Mouse (Mus musculus) mature B cell (primary cell): ENCODE data around the gene Jph3.

Experiments
- in situ Hi-C: fragments of 300-500 bp; cut with MboI; formaldehyde crosslinking; loops from 2 replicates; pipeline ENCODE4 v1.14.3; 2019

The Jph3 gene

GRCm38 (mm10) chr8:121730170-121730569 lies 747 bp downstream of the Jph3 start:
- in situ Hi-C loops, result no loop called here

DNA sequence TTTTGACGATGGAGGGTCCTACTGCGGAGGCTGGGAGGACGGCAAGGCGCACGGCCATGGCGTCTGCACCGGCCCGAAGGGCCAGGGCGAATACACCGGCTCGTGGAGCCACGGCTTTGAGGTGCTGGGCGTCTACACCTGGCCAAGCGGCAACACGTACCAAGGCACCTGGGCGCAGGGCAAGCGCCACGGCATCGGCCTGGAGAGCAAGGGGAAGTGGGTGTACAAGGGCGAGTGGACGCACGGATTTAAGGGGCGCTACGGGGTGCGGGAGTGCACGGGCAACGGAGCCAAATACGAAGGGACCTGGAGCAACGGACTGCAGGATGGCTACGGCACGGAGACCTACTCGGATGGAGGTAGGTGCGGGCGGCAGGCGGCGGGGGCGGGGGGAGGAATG lies 1.2 kb downstream of the Jph3 start:
- in situ Hi-C loops, result no loop called here

DNA sequence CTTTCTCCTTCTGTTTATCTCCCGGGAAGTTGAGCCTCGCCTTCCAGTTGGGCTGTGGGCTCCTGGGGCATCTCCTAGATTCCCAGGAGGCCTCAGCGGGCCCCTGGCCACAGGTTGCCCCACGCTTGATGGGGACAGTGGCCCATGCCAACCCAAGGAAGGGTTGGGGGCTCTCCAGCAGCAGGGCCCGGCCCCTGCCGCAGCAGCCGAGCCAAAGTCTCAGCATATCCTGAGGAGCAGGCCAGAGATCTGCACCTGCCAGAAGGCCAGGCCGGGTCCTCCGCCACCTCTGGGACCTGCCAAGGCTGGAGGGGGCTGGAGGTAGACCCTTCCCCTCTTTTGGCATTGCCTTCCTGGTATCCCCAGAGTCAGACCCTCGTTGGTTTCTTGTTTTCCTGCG lies 1.6 kb downstream of the Jph3 start:
- in situ Hi-C loops, result no loop called here

- in situ Hi-C loops, result no loop called here
Measured at GRCm38 (mm10) chr8:121731471-121732333, 2.3 kb downstream of the Jph3 start.

- in situ Hi-C loops, result no loop called here
Measured at GRCm38 (mm10) chr8:121732334-121732665, 2.9 kb downstream of the Jph3 start.

DNA sequence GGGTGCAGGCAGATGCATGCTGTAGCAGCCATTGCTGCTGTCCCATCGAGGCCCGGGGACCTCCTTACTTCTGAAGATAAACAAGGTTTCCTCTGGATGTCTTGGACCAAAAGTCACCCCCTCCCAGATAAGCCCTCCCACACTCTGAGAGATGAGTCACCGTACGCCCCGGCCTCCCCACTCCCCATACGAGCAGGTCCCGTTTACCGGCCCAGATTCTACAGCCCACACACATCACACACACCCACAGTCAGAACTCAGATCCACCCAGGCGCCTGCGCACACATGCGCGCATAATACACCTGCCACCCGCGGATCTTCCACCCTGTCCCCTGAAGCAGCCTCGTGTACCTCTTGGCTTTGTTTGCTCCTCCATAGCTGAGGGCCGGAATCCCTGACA lies 4.8 kb downstream of the Jph3 start:
- in situ Hi-C loops, result no loop called here

DNA sequence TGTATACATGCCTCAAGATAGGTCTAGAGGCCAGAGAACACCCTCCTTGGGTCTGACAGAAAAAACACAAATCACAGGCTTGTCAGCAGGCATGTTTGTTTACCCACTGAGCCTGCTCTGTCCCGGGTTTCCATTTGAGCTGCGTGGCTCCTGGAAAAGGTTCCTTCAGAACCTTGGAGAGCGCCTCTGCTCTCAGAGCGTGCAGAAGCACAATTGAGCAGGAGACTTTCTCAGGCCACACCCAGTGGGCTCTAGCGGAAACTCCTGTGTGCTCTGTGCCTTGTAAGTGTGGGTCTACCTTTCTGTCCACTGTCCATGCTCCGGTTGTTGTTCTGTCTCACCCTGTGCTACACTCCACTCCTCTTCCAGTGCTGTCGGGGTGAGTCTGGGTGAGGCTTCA lies 6.8 kb downstream of the Jph3 start:
- in situ Hi-C loops, result no loop called here

GRCm38 (mm10) chr8:121740721-121741120 lies 11.3 kb downstream of the Jph3 start:
- in situ Hi-C loops, result no loop called here

GRCm38 (mm10) chr8:121749501-121749900 lies 20.1 kb downstream of the Jph3 start:
- in situ Hi-C loops, result no loop called here

GRCm38 (mm10) chr8:121750512-121750911 lies 21.1 kb downstream of the Jph3 start:
- in situ Hi-C loops, result no loop called here

DNA sequence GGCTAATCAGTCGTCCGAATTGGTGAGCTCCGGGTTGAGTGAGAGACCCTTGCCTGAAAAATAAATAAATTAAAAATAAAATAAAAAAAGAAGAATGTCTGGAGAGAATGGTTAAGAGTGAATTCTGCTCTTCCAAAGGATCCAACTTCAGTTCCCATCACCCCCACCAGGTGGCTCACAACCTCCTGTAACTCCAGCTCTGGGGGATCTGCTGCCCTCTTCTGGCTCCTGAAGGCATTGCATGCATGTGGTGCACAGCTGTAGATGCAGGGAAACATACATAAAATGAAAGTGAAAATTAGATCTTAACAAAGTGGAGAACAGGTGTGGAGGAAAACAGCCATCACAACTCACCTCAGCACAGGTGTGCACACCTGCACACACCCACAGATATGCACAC lies 22.0 kb downstream of the Jph3 start:
- in situ Hi-C loops, result no loop called here

GRCm38 (mm10) chr8:121758470-121758869 lies 29.0 kb downstream of the Jph3 start:
- in situ Hi-C loops, result no loop called here

GRCm38 (mm10) chr8:121760484-121760883 lies 31.1 kb downstream of the Jph3 start:
- in situ Hi-C loops, result no loop called here

GRCm38 (mm10) chr8:121761480-121761879 lies 32.1 kb downstream of the Jph3 start:
- in situ Hi-C loops, result no loop called here

DNA sequence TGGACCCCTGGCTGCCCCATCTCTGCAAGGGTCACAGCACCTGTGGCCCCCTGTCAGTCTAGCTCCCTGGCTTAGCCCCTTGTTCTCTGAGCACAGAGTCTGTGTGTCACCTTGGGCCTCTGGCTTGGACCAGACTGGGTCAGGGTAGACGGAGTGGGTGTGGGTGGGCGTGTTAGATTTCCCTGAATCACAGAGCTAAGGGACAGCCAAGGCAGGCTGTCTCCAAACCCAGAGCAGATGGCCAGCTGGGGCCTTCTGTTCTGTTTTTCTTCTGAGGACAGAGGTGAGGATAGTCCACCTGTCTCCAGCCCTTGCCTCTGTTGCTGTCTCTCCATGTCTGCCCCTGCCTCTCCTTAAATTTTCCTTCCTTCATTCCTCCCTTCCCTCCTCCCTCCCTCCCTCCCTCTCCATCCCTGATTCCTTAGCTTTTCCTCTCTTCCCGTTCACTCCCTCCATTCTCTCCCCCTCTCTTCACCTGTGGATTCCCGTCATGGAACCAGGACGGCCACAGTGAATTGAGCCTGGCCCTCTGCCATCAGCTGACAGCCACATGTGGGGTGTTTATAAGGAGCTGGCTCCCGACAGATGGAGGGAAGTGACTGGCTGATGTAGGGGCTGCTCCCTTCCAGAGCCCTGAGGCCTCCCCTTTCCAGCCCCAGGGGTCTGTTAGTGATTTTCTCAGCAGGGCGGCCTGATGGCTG lies 33.7 kb downstream of the Jph3 start:
- in situ Hi-C loops, result no loop called here

- in situ Hi-C loops, result no loop called here
Measured at GRCm38 (mm10) chr8:121763700-121764013, 34.2 kb downstream of the Jph3 start.

DNA sequence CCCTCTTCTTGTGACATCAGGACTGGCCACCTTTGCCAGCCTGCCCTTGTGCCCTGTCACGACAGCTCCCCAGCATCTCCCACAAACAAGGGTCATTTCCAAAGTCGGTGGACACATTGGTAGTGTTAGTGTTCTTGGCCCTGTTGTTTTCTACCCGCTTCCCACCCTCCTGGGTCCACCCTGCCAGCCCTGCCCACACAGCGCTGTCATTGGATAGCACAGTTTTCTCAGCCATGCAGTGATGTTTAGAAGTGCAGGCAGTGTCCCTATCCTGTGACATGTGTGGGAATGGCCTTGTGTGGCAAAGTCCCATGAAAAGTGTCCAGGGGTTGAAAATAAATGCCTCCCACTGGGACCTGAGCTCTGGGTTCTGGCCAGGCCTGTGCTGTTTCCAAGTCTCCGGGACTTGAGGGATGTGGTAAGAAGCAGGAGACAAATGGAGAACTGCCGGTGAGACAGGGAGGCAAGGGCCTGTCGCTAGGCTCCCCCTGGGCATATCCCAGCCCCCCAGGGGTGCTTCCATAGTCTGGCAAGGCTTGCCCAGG lies 36.2 kb downstream of the Jph3 start:
- in situ Hi-C loops, result no loop called here

DNA sequence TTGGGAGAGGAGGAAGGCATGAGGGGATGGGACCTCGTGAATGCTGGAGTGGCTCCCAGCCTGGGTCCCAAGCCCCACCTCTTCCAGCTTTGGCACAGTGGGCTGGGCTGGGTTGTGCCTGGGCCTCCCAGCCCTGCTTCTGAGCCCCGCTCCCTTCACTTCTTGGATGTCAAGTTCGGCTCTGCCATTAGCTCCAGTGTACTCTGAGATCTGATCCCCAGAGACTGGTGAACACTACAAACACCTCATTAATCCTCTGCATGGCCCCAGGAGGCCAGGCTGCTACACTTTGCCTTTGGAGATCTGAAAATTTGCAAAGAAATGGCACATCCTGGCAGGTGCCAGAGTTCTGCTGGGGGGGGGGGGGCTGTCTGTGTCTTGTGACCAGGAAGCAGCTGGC lies 39.7 kb downstream of the Jph3 start:
- in situ Hi-C loops, result no loop called here

DNA sequence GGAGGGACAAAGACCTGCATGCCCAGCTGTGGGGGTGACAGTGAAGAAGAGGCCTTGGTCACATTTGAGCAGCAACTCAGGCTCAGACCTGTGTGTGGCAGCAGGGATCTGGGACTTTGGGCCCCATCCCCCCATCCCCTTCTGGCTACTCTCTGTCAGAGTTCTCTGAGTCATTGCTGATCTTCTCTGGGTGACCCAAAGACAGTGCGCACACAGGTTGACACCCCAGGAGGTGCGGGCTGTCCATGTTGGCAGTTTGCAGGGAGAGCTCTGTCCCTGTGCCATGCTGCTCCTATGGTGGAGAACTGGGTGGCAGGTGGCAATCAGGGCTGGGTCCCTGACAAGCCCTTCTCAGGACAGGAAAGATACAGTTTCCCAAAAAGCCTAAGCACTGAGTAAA lies 40.2 kb downstream of the Jph3 start:
- in situ Hi-C loops, result no loop called here

DNA sequence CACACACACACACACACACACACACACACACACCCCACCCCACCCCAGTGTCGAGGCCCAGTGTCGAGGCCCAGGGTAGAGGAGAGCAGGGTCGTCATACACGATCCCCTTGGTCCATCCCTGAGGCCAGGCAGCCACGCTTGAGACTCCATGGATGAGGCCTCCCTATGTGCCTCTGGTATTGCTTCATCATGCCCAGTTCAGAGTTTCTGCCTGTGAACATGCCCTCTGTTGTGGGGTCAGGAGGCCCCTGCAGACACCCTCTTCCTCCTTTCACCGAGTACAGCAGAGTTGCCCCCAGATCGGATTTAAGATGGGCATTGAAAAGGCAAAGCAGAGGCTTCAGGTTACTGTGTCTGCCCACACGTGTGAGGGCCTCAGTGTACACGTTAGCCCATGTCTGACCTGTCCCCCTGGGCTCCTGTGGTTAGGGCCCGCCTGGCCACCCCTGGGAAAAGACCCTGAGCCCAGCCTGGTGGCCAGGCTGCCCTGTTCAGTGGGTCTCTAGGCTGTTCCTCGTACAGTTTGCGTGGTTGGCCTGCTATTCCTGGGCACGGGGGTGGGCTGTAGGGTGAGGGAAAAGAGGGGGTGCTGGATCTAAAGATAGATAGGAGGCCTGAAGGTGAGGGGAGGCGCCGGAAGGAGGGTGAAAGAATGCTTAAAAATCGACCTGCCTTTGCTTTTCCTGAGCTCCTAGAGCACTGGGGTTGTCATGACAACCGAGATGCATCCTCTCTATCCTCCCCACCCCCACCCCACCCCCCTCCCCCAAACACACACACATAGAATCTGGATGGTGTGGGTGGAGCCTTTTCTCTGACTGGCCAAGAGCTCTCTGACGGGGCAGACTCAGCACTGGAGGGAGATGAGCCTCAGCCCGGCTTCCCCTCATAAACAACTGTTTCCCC lies 41.7 kb downstream of the Jph3 start:
- in situ Hi-C loops, result no loop called here

DNA sequence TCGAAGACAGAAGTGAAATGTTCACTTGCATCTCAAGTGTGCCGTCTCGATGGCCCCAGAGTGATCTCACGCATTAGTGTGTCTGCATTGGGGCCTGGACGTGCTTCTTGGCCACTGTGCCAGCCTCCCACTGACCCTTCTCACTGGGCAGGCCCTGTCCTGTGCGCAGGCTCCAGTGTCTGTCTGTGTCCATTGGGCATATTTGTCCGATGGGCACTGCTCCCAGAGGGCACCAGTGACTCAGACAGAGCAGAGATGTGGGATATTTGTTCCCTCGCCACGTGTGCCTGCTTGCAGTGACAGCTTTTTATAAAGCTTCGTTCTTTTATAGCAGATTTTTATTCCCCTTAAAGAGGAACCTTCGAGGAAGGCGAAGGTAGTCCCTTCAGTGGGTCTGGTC lies 44.5 kb downstream of the Jph3 start:
- in situ Hi-C loops, result no loop called here

DNA sequence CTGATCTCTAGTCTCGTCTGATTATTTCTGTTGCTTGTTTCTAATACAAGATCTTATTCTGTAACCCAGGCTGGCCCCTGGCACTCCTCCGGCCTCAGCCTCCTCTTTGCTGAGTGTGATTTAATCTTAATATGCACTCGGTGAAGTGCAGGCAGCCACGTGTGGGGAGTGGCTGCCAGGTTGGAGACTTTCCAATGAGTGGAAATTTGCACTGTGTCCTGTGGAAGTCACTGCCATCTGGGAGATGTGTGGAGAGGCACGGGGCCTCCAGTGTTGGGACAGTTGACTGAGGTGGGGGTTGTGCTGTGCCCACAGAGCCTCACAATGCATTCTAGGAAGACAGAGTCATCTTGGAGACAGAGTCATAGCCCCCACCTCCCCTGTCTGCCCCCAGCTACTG lies 53.1 kb downstream of the Jph3 start:
- in situ Hi-C loops, result no loop called here
